ENCODE assay signal across 18 mouse cellular contexts in the genomic region with DNA sequence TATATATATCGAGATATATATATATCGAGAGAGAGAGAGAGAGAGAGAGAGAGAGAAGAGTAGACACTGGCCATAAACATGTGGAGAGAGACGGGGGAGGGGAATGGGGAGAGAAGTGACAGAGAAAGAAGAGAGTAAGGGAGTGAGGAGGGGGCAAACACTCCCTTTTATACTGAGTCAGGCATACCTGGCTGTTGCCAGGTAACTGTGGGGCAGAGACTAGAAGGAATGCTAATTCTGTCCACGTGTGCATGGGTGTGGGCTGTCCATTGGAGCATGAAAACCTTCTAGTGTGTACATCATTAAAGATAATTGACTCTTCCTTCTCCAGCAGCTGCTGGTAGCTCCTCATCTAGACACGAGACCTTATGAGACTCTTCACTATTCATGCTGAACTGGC. TPM values are rescaled to one million over a fixed set of nuclear protein-coding genes. Genes with fewer than 3 reads are reported as not detected.
"Had no signal": no experiment of that assay in that cellular context is flagged by ENCODE, and none has a peak within 500 bp of the region (broad histone marks: within the 10 kb centered on the region; RNA-seq: fewer than 3 reads in every experiment).

No protein-coding gene starts in this region.

- DNase-seq: lung, adult 18-20 months; midbrain, embryonic 14.5 days; retina, postnatal 1 day; right cerebral cortex, adult 18-20 months; right cerebral cortex, postnatal 25 days; right cerebral cortex, postnatal 4 days; spleen, adult 18-20 months; thymus, adult 18-20 months; thymus, postnatal 14 days; thymus, postnatal 36 days had no signal

- H3K4me1 ChIP-seq: midbrain, embryonic 10.5 days; midbrain, embryonic 12.5 days; neural tube, embryonic 13.5 days; neural tube, embryonic 15.5 days had no signal

- H3K4me3 ChIP-seq: lung, embryonic 15.5 days; midbrain, embryonic 10.5 days; midbrain, embryonic 12.5 days; myocyte; neural tube, embryonic 13.5 days; neural tube, embryonic 15.5 days had no signal

- H3K27ac ChIP-seq: liver, embryonic 14.5 days; lung, embryonic 15.5 days; midbrain, embryonic 10.5 days; midbrain, embryonic 12.5 days; neural tube, embryonic 13.5 days; neural tube, embryonic 15.5 days had no signal

- H3K9me3 ChIP-seq: lung, embryonic 15.5 days; midbrain, embryonic 10.5 days; midbrain, embryonic 12.5 days; neural tube, embryonic 13.5 days; neural tube, embryonic 15.5 days had no signal

- H3K4me2 ChIP-seq: lung, embryonic 15.5 days; midbrain, embryonic 12.5 days; neural tube, embryonic 13.5 days; neural tube, embryonic 15.5 days had no signal

- H3K9ac ChIP-seq: liver, embryonic 14.5 days; lung, embryonic 15.5 days; midbrain, embryonic 12.5 days; neural tube, embryonic 13.5 days; neural tube, embryonic 15.5 days had no signal

- ATAC-seq: midbrain, embryonic 16.5 days had no signal

- H3K27me3 ChIP-seq: lung, embryonic 15.5 days; midbrain, embryonic 12.5 days; neural tube, embryonic 13.5 days; neural tube, embryonic 15.5 days had no signal

- H3K36me3 ChIP-seq: lung, embryonic 15.5 days; midbrain, embryonic 10.5 days; midbrain, embryonic 12.5 days; neural tube, embryonic 13.5 days; neural tube, embryonic 15.5 days had no signal

RNA-seq across cellular contexts. Expression of gene Fam83b, which starts 36.8 kb away (rescaled TPM):
- polyA plus RNA-seq: midbrain, embryonic 14.5 days had no signal
